Mouse (Mus musculus) embryonic fibroblast, embryonic 13.5 days (primary cell): ENCODE measurements around the gene Ndufaf4. TPM values are rescaled to one million over a fixed set of nuclear protein-coding genes. Genes with fewer than 3 reads are reported as not detected.

Experiments used
- H3K27ac ChIP-seq: 2 replicates; pipeline ENCODE4 v1.5.1; 2012; ENCODE audit warnings: low read length, control low read depth, inconsistent platforms; ENCODE audit not compliant: insufficient read depth
- H3K4me1 ChIP-seq: 2 replicates; pipeline ENCODE4 v1.6.1; 2011; ENCODE audit warnings: low read length; ENCODE audit not compliant: control insufficient read depth, insufficient read depth
- H3K4me3 ChIP-seq: 2 replicates; pipeline ENCODE4 v1.5.1; 2011; ENCODE audit warnings: mild to moderate bottlenecking, control low read depth, low read length; ENCODE audit not compliant: insufficient read depth
- CTCF ChIP-seq: IDR thresholded peaks from 2 replicates; pipeline ENCODE4 v1.5.1; 2011; ENCODE audit warnings: mild to moderate bottlenecking, control low read depth, low read length, moderate library complexity, borderline replicate concordance; ENCODE audit not compliant: insufficient read depth
- POLR2A ChIP-seq: IDR thresholded peaks from 2 replicates; pipeline ENCODE4 v1.6.1; 2011; ENCODE audit warnings: low read depth, mild to moderate bottlenecking, control low read depth, low read length, moderate library complexity
- polyA plus RNA-seq: library from polyadenylated mRNA; stranded (reverse); fragments of >200 nt; gene quantifications from 2 replicates; pipeline ENCODE4 v1.2.4, GENCODE M21; 2011; ENCODE audit warnings: low read depth; ENCODE audit not compliant: missing spikeins, insufficient read length

The Ndufaf4 gene
- polyA plus RNA-seq, 1 experiment = 23.0 TPM

- H3K27ac ChIP-seq = no peak overlapping the region
- peaks cover 3% of the 10 kb centered on the region for H3K4me1 ChIP-seq
- H3K4me3 ChIP-seq = peak overlapping the region; percentile 77
- TF ChIP-seq POLR2A (no peak), CTCF (no peak)
Observed at GRCm38 (mm10) chr4:24899146-24899545, 1.3 kb downstream of the Ndufaf4 start.

- Histone ChIP-seq H3K4me3 (no peak overlapping the region), H3K27ac (no peak overlapping the region), H3K4me1 (no peaks in the 10 kb centered on the region)
- TF ChIP-seq CTCF = no peak
- TF ChIP-seq POLR2A = no peak
Observed at GRCm38 (mm10) chr4:24907745-24908144, 9.9 kb downstream of the Ndufaf4 start.

GRCm38 (mm10) chr4:24915631-24916030, 17.7 kb downstream of the Ndufaf4 start:
- H3K4me1 ChIP-seq = no peaks in the 10 kb centered on the region
- H3K4me3 ChIP-seq = no peak overlapping the region
- no peak for TF ChIP-seq CTCF
- TF ChIP-seq POLR2A = no peak
- no peak overlapping the region for H3K27ac ChIP-seq

DNA sequence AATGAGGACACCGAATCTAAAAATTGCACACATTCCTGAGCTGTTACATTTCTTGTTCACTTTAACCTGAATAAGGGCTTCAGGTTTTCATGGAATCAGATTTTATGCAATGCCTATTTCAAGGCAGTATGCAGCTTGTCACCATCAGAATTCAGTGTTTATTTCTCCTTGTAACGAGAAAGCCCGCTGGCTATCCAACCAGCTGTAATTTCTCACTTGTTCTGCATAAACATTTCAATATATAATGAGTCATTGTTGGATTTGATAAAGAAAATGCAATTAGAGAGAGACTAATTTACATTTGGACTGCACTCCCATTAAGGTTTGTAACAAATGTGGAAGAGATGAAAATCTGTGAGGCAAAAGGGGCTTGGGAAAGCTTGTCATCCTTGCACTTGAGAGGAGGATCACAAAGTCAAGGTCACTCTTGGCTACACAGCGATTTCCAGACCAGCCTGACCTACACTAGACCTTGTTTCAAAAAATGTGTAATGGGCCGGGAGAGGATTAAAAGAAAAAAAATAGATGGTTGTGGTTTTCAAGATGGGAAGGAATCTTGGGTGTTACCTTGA, 22.2 kb downstream of the Ndufaf4 start:
- Histone ChIP-seq H3K4me1 (no peaks in the 10 kb centered on the region), H3K27ac (no peak overlapping the region), H3K4me3 (no peak overlapping the region)
- TF ChIP-seq POLR2A (no peak), CTCF (no peak)

DNA sequence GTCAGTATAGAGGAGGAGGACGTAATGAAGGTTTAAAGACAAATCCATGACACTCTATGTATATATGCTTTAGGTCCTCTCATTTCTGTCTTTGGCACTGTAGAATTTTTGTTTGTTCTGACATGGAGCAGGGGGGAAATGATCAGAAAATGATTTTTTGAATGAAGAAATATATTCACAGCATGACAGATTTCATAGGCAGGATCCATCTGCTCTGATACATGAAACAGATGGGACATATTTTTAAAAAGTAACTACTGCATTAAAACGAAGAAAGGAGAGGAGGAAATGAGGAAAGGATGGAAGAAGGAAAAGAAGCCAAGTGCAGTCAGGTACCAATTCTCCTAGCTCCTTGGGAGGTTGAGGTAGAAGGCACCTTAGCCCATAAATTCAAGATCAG, 26.8 kb downstream of the Ndufaf4 start:
- TF ChIP-seq POLR2A = no peak
- no peak for TF ChIP-seq CTCF
- Histone ChIP-seq H3K4me3 (no peak overlapping the region), H3K27ac (no peak overlapping the region), H3K4me1 (peaks cover 4% of the 10 kb centered on the region; the same call in 1 of the 2 replicates)

GRCm38 (mm10) chr4:24928260-24928780, 30.4 kb downstream of the Ndufaf4 start:
- H3K4me1 ChIP-seq = peaks cover 4% of the 10 kb centered on the region; the same call in 1 of the 2 replicates
- no peak overlapping the region for H3K4me3 ChIP-seq
- TF ChIP-seq POLR2A = no peak
- TF ChIP-seq CTCF = no peak
- no peak overlapping the region for H3K27ac ChIP-seq

GRCm38 (mm10) chr4:24928926-24929325, 31.0 kb downstream of the Ndufaf4 start:
- TF ChIP-seq POLR2A = no peak
- no peak for TF ChIP-seq CTCF
- no peak overlapping the region for H3K4me3 ChIP-seq

DNA sequence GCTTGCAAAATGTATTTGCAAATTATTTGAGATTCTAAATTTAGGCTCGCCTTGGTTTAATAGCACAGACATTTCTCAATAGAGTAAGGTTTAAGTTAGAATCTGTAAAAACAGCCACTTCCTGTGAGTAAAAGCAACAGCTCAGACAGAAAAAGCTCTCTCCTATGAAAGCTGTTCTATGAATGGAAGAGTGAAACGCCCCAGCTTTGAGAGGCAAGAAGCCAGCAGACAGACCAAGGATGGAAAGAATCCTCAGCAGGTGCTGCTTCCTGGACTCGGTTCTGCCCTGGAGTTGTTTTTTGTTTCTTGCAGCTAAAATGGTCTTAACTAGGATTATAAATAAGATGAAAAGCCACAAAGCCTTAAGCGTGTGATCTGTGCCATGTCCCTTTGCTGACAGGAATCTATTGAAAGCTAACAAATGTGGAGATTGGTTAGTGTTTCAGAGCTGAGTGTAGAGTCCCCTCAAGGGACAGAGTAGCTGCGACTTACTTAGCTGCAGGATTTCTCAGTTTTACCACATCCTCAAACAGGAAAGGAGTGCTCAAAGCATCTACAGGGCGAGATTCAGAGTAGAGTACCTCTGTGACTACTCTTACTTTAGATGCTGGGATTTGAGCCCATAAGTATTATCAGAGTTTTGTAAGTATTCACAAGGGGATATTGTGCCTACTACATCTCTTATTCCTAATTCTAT, 45.0 kb downstream of the Ndufaf4 start:
- TF ChIP-seq CTCF (no peak), POLR2A (no peak)
- no peak overlapping the region for H3K27ac ChIP-seq

More at GRCm38 (mm10) chr4:24928926-24929325, 31.0 kb downstream of the Ndufaf4 start:
- no peak overlapping the region for H3K27ac ChIP-seq
- H3K4me1 ChIP-seq = peaks cover 4% of the 10 kb centered on the region; the same call in 1 of the 2 replicates

More for the DNA sequence above, 45.0 kb downstream of the Ndufaf4 start:
- H3K4me1 ChIP-seq = no peaks in the 10 kb centered on the region
- no peak overlapping the region for H3K4me3 ChIP-seq

Other genes starting within 250 kb of the Ndufaf4 start
- 0.51 TPM in 1 of 2 replicates, not detected in the other for gene Klhl32, start 47.0 kb upstream of the Ndufaf4 start, polyA plus RNA-seq
- gene Gpr63, start 68.3 kb downstream of the Ndufaf4 start, polyA plus RNA-seq = 3.0 TPM in 2 replicates